Mouse (Mus musculus): ENCODE data around the gene Pepd.

DNA sequence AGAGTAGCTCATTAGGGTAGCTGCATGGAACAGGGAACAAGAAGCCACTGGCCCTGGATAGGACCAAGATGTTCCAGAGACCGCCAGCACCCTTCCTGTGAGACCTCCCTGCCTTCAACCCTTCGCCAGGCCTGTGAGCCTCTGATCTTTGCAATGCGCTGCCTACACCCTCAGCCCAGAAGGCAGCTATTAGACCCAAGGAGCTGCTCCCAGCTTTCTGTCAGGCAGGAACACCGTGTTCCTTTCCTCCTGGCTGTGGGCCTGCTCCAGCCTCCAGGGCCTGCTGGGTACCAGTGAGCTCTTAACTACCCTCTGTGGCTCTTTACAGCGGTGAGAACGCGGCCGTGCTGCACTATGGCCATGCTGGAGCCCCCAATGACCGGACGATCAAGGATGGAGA lies 109.2 kb downstream of the Pepd start:
- TF ChIP-seq CTCF (IDR thresholded peaks at IDR 0.05): no peak
- TF ChIP-seq POLR2A (IDR thresholded peaks at IDR 0.05; ENCODE audit: insufficient read depth, low read depth, low read length): no peak
- no peak for TF ChIP-seq EP300 (IDR thresholded peaks at IDR 0.05; ENCODE audit: insufficient read depth, low read depth, low read length)

Data from heart, adult 2 months (tissue).